Mouse (Mus musculus): Measurements from ENCODE around the gene Laptm5.

DNA sequence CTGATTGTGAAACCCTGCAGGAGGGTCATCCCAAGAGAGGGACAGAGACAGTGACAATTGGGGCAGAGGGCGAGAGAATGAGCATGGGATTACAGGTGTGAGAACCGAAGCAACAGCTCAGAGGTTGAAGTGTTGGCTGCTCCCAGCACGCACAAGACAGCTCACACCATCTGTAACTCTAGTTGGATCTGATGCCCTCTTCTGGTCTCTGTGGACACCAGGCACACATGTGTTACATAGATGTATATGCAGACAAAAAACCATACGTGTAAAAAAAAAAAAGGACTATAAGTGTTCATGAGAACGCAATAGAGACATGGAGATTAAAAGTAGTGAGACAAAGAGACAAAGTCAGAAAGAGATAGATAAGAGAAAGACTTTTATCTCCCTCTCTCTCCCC lies 44.1 kb upstream of the Laptm5 start:
- TF ChIP-seq CTCF (IDR thresholded peaks at IDR 0.05; ENCODE audit: insufficient read depth, low read depth, low read length) (no peak), POLR2A (IDR thresholded peaks at IDR 0.05; ENCODE audit: insufficient read depth, low read depth, low read length) (no peak)

All from olfactory bulb, adult 2 months (tissue).